Mouse (Mus musculus): ENCODE measurements around the gene Eps15. TPM values are rescaled to one million over a fixed set of nuclear protein-coding genes. Genes with fewer than 3 reads are reported as not detected.
"Not testable (repeated sequence)": the region's sequence is repeated elsewhere in the genome, so short reads cannot be mapped to it uniquely, and the experiment has no call there.

The Eps15 gene
- total RNA-seq, 2 experiments from 2014 or later: 41.6 to 46.3 TPM

- intact Hi-C loops (cut with DNase I): no loop called here
- no peak for DNase-seq
Observed at GRCm38 (mm10) chr4:109393902-109394301, 113.8 kb downstream of the Eps15 start.

- DNase-seq: no peak
- intact Hi-C loops (cut with DNase I): no loop called here
Observed at GRCm38 (mm10) chr4:109394314-109395074, 114.4 kb downstream of the Eps15 start.

- no peak for DNase-seq
- intact Hi-C loops (cut with DNase I): no loop called here
Observed at GRCm38 (mm10) chr4:109400366-109400980, 120.4 kb downstream of the Eps15 start.

GRCm38 (mm10) chr4:109401176-109401689, 121.2 kb downstream of the Eps15 start:
- intact Hi-C loops (cut with DNase I): no loop called here
- no peak for DNase-seq

- DNase-seq; intact Hi-C loops (cut with DNase I): not testable (repeated sequence)
Observed at GRCm38 (mm10) chr4:109404908-109405307, 124.8 kb downstream of the Eps15 start.

GRCm38 (mm10) chr4:109405415-109405814, 125.3 kb downstream of the Eps15 start:
- DNase-seq: no peak
- intact Hi-C loops (cut with DNase I): no loop called here

GRCm38 (mm10) chr4:109406054-109406485, 126.0 kb downstream of the Eps15 start:
- DNase-seq: peak; percentile 74 to 80
- intact Hi-C loops (cut with DNase I): no loop called here

- intact Hi-C loops (cut with DNase I): no loop called here
- peak; percentile 56 to 61 for DNase-seq
Observed at GRCm38 (mm10) chr4:109406486-109407175, 126.6 kb downstream of the Eps15 start, which contains the start of gene Ttc39a. Gene Ttc39a, plus strand, starts transcription at chr4:109406623.

- intact Hi-C loops (cut with DNase I): no loop called here
- DNase-seq: no peak
Observed at GRCm38 (mm10) chr4:109407176-109407520, 127.1 kb downstream of the Eps15 start.

GRCm38 (mm10) chr4:109407701-109408485, 127.8 kb downstream of the Eps15 start:
- DNase-seq: no peak
- intact Hi-C loops (cut with DNase I): no loop called here

- intact Hi-C loops (cut with DNase I): no loop called here
- no peak for DNase-seq
Observed at GRCm38 (mm10) chr4:109410681-109411376, 130.8 kb downstream of the Eps15 start.

GRCm38 (mm10) chr4:109411377-109411967, 131.4 kb downstream of the Eps15 start:
- intact Hi-C loops (cut with DNase I): no loop called here
- no peak for DNase-seq

- DNase-seq: no peak
- intact Hi-C loops (cut with DNase I): no loop called here
Observed at GRCm38 (mm10) chr4:109412233-109412632, 132.2 kb downstream of the Eps15 start.

- DNase-seq: no peak
Observed at GRCm38 (mm10) chr4:109417998-109418397, 137.9 kb downstream of the Eps15 start.

GRCm38 (mm10) chr4:109419017-109419416, 138.9 kb downstream of the Eps15 start:
- intact Hi-C loops (cut with DNase I): no loop called here
- DNase-seq: no peak

More at GRCm38 (mm10) chr4:109417998-109418397, 137.9 kb downstream of the Eps15 start:
- intact Hi-C loops (cut with DNase I): no loop called here

GRCm38 (mm10) chr4:109419563-109419962, 139.5 kb downstream of the Eps15 start:
- intact Hi-C loops (cut with DNase I): no loop called here
- no peak for DNase-seq

- intact Hi-C loops (cut with DNase I): no loop called here
Observed at GRCm38 (mm10) chr4:109420138-109420795, 140.2 kb downstream of the Eps15 start.

GRCm38 (mm10) chr4:109421608-109422007, 141.5 kb downstream of the Eps15 start:
- intact Hi-C loops (cut with DNase I): no loop called here

More at GRCm38 (mm10) chr4:109420138-109420795, 140.2 kb downstream of the Eps15 start:
- peak in 1 of 2 experiments; percentile 35 for DNase-seq

GRCm38 (mm10) chr4:109422436-109422835, 142.4 kb downstream of the Eps15 start:
- intact Hi-C loops (cut with DNase I): no loop called here
- no peak for DNase-seq

More at GRCm38 (mm10) chr4:109421608-109422007, 141.5 kb downstream of the Eps15 start:
- no peak for DNase-seq

Data from heart, postnatal 14 days (tissue).